Mouse (Mus musculus): ENCODE measurements around the gene Arhgef28.

GRCm38 (mm10) chr13:98192596-98192995, 13.6 kb downstream of the Arhgef28 start:
- TF ChIP-seq CTCF (IDR thresholded peaks at IDR 0.05; ENCODE audit: borderline replicate concordance, insufficient read depth, low read length) (no peak), POLR2A (IDR thresholded peaks at IDR 0.05; ENCODE audit: low read depth, low read length) (no peak)
